Mouse (Mus musculus): ENCODE measurements around the gene Tsacc.
"Not testable (repeated sequence)": the region's sequence is repeated elsewhere in the genome, so short reads cannot be mapped to it uniquely, and the experiment has no call there.

The Tsacc gene

DNA sequence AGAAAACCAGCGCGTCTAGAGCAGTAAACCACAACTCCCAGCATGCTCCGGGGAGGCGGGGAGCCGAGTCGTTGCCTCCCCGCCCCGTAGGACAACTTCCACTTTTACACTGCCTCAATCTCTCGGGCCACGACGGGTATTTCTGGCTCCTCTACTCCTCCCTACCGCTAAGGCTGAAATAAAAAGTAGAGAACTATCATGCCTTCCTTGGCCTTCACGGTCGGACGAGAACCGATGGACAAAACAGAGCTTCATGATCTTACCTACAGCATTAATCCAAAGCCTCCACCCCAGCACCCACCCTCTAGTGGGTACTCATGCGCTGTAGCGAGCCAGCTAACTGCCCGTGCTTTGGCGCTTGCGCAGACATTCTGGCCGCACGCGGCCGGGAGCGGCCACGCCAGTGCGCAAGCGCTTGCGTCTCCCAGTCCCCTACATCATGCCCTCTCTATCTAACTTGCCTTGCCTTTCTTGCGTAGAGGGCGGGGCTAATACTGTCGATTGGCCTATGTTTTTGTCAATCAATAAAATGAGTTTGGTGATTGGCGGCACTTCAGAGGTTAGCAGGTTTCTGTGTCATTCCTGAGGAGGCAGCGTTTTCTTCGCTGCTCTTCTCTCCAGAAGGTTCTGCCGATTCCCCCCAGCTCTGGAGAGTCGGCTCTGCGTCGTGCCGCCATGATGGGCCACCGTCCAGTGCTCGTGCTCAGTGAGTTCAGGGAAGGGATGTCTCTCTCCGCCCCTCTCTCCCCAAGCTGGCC, at the start of gene Tsacc, which contains the start of gene Cct3:
Gene Tsacc, minus strand, starts transcription at position 439 of the 758 bp plus-strand sequence.
Gene Cct3, plus strand, starts transcription at position 556 of the 758 bp plus-strand sequence.
- peak; percentile 100 for DNase-seq (ENCODE audit: low read depth, low spot score)

- no peak for DNase-seq (ENCODE audit: low read depth, low spot score)
Observed at GRCm38 (mm10) chr3:88339006-88339405, 42.2 kb upstream of the Tsacc start.

GRCm38 (mm10) chr3:88338316-88338715, 41.5 kb upstream of the Tsacc start:
- DNase-seq (ENCODE audit: low read depth, low spot score), result no peak

DNA sequence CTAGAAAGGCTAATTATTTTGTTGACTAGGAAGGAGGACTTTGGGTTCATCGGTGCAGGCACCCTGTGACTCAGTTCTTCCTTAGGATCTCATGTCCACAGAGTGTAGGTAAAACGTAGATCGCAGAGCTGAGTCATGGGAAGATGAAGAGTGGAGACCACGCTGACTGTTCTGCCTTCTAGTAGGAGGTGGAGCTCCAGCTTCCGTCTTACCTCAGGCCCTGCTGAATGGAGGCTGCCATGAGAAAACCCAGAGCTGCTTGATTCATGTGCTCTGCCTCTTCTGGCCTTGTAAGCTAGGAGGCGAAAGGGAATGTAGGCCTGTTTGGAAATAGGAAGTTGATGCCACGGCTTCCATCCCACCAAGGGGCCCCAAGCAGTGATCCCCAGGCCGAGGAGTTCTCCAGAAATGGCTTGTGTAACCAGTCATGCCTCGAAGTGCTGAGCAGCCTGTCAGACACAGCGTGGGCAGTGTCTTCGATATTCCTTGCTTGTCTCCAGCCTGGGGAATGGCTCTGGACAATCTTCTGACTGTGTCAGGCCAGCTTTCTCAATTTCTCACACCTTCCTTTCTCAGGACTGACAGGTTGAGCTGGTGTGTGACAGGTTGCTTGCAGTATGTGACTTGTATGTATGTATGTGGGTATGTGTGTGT, 40.7 kb upstream of the Tsacc start:
- DNase-seq (ENCODE audit: low read depth, low spot score), result peak; percentile 81

GRCm38 (mm10) chr3:88336058-88337013, 39.5 kb upstream of the Tsacc start, which contains the start of the genes Tmem79 and Smg5:
Gene Tmem79, minus strand, starts transcription at chr3:88336148.
Gene Smg5, plus strand, starts transcription at chr3:88336260.
- peak; percentile 96 for DNase-seq (ENCODE audit: low read depth, low spot score)

DNA sequence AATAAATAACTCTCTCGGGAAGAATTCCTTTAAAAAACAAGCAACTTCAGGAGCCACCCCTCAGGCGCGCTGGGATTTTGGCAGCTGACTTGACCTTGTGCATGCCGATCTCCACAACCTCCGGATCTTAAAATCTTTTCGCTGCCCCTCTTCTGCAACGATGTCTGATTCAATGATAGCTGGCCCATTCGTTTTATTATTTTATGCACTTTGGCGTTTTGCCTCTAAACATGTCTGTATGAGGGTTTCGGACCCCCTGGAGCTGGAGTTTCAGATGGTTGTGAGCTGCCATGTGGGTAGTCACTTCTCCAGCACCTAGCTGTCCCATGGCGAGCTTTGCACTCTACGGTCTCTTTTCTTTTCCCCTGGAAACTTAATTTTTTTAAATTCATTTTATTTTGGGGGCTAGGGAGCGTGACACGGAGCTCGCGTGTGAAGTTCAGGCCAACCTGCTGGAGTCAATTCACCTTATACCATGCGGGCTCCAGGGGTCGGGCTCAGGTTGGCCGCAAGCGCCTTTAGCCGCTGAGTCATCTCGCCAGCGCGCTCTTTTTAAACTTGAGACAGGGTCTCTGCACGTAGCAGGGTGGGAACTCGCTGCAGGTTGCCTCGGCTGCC, 38.7 kb upstream of the Tsacc start:
- peak; percentile 64 for DNase-seq (ENCODE audit: low read depth, low spot score)

- DNase-seq (ENCODE audit: low read depth, low spot score), result no peak
Observed at GRCm38 (mm10) chr3:88334902-88335435, 38.2 kb upstream of the Tsacc start.

DNA sequence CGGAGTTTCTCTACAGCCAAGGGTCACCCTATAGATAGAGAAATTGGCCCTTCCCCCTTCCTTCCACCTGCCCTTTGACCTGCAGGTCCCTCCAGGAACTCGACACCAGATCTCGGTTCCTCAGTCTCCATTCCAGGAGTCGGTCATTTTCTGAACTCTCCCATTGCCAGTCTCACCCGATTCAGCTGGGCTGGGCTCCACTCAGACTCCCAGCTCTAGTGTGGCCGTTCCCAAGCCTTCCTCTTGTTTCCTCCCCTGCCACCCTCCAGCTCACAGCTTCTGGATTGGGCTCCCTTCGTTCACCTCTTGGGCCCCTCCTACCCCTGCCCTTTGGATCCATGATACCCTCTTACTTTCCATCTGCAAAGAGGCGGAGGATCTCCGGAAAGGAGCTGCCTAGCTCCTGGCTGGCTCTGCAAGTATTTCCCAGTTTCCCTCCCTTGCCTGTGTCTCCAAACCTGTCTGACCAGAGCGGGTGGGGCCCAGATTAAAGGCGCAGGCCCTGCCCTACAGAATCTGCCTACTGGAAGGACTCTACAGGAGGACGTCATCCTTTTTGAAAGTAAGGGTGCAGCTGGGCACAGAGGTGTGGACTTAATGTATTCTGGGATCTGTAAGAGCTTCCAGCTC, 37.3 kb upstream of the Tsacc start:
- DNase-seq (ENCODE audit: low read depth, low spot score), result peak; percentile 84

DNA sequence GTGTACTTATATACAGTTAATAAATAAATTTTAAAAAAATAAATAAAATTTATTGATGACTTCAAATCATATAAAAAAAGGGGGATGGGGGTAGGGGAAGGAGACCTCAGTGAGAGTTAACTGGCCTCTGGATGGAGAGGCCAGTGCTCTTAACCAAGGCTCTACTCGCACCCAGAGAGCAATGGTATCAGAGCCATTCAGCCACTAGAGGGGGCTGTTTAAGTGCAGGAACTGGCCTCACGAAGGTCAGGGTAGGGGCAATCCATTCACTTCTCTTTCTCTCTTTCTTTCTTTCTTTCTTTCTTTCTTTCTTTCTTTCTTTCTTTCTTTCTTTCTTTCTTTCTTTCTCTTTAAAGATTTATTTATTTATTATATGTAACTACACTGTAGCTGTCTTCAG, 34.5 kb upstream of the Tsacc start:
- DNase-seq (ENCODE audit: low read depth, low spot score), result peak; percentile 83

DNA sequence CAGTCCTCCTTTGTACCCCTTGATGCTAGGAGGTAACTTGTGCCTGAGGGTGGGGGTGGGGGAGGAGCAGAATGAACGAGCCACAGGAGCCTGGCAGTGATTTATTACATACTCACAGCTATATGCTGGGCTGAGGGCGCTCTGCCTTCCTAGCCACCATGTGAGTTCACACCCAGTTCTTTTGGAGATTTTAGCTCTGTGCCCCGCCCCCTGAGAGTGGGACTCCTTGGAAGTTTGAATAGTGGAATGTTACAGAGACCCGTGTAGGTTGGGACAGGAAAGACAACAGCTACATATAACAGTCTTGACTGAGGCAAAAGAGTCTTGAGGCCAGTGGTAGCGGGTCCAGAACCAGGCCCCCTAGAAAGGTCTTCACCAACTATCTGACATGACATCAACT, 32.2 kb upstream of the Tsacc start:
- peak; percentile 57 for DNase-seq (ENCODE audit: low read depth, low spot score)

- peak; percentile 89 for DNase-seq (ENCODE audit: low read depth, low spot score)
Observed at GRCm38 (mm10) chr3:88324951-88325405, 28.2 kb upstream of the Tsacc start, which contains the start of gene Glmp. Gene Glmp, plus strand, starts transcription at chr3:88325023.

GRCm38 (mm10) chr3:88299172-88299571, 2.4 kb upstream of the Tsacc start:
- no peak for DNase-seq (ENCODE audit: low read depth, low spot score)

DNA sequence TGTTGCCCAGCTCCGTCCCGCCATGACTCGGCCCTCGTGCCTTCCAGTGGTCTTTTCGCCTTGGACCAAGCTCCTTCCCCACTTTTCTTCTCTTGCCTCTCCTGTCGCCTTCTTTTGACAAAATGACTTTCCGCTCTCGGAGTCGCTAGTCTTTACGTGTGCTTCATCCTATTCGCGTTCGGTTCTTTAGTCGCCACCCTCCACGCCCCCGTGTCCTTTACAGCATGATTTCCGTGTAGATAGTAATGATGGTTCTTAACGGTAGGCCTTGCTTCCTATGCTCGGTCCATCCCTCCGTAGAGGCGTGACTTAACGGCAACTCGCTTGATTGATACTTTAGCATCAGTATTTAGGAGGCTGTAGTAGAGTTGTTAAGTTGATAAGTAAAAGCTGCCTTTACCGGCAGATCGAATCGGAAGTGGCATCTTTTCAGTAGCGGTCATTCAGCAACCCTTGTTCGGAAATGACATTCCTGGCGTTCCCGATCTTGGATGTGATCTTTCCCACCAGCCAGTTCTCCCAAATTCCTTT, 587 bp upstream of the Tsacc start:
- DNase-seq (ENCODE audit: low read depth, low spot score), result peak; percentile 42

DNA sequence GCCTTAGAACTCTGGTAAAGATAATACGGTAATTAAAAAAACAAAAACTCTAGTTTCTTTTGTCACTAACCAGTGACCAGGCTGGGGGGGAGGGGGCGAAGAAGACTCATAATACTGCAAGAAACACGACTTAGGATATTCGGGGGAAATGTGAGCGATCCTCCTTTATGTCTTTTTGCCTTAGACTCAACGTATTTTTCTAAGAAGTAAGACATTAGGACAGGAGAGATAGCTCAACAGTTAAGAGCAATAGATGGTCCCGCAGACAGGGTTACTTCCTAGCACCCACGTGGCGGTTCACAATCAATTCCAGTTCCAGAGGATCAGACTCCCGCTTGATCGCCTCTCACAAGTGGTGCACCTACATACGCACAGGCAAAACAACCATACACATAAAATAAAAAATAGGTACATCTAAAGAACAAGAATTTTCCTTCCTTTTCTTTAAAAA, 664 bp downstream of the Tsacc start:
- no peak for DNase-seq (ENCODE audit: low read depth, low spot score)

DNA sequence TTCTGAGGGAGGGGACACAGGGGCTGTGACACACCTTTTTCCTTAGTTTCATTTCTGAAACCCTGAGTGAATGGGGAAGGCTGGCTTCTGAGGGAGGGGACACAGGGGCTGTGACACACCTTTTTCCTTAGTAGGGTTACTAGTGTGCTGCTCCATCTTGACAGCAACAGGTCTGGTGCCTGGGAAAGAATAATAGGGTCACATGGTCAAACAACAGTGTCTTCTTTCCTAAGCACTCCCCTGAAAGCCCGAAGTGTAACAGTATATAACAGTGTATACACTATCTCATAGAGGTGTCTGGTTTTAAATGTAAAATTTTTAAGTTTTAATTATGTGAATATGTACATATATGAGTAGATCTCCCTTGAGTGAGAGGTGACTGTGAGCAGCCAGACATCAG, 1.5 kb downstream of the Tsacc start:
- not testable (repeated sequence) for DNase-seq (ENCODE audit: low read depth, low spot score)

GRCm38 (mm10) chr3:88291970-88292369, 4.8 kb downstream of the Tsacc start:
- peak; percentile 84 for DNase-seq (ENCODE audit: low read depth, low spot score)

GRCm38 (mm10) chr3:88288133-88288713, 8.6 kb downstream of the Tsacc start:
- peak; percentile 66 for DNase-seq (ENCODE audit: low read depth, low spot score)

DNA sequence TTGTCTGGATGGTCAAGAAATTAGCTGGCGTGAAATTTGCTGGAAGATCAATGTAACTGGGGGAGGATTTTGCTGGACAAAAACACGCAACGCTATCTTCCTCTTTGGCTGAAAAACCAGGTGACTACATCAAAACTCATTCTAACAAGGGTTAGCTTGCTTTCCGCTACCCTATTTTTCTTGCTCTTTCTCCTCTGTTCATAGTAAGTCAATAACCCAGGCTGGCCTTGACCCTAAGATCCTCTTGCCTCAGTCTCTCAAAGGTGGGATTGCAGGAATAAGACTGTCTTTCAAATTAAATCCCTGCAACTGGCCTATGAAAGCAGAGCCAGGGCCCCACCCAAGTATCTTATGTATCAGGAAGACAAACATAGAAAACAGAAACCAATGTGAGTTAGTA, 9.7 kb downstream of the Tsacc start, which contains the start of gene Gm38392:
Gene Gm38392, minus strand, starts transcription at position 101 of the 400 bp plus-strand sequence.
- no peak for DNase-seq (ENCODE audit: low read depth, low spot score)

- DNase-seq (ENCODE audit: low read depth, low spot score), result not testable (repeated sequence)
Observed at GRCm38 (mm10) chr3:88285565-88285895, 11.3 kb downstream of the Tsacc start.

Data from R1 (cell line).